Mouse (Mus musculus) urinary bladder, postnatal 36 days (tissue): ENCODE measurements around the gene Mgat2.

Source experiments
- DNase-seq, 2 experiments: peaks; one replicate each; pipeline ENCODE4 v3.0.0; 2022; ENCODE audit warnings: low spot score in 2 of 2, mixed read lengths in 1 of 2

Gene Mgat2

GRCm38 (mm10) chr12:69179371-69179770 lies 4.6 kb upstream of the Mgat2 start:
- no peak for DNase-seq

DNA sequence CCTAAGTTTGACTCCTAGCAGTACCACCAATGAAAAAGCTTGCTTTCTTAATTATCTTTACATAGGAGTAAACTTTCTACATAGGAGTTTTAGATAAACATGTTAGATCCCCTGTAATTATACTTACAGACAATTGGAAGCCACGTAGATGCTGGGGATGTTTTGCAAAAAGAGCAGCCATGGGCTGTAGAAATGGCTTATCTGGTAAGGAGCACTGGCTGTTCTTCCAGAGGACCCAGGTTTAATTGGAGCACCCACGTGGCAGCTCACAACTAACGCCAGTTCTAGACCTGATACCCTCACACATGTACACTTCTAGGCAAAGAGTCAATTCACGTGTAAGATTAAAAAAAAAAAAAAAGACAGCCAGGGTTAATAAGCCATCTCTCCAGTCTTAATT lies 2.2 kb upstream of the Mgat2 start:
- DNase-seq: no peak

DNA sequence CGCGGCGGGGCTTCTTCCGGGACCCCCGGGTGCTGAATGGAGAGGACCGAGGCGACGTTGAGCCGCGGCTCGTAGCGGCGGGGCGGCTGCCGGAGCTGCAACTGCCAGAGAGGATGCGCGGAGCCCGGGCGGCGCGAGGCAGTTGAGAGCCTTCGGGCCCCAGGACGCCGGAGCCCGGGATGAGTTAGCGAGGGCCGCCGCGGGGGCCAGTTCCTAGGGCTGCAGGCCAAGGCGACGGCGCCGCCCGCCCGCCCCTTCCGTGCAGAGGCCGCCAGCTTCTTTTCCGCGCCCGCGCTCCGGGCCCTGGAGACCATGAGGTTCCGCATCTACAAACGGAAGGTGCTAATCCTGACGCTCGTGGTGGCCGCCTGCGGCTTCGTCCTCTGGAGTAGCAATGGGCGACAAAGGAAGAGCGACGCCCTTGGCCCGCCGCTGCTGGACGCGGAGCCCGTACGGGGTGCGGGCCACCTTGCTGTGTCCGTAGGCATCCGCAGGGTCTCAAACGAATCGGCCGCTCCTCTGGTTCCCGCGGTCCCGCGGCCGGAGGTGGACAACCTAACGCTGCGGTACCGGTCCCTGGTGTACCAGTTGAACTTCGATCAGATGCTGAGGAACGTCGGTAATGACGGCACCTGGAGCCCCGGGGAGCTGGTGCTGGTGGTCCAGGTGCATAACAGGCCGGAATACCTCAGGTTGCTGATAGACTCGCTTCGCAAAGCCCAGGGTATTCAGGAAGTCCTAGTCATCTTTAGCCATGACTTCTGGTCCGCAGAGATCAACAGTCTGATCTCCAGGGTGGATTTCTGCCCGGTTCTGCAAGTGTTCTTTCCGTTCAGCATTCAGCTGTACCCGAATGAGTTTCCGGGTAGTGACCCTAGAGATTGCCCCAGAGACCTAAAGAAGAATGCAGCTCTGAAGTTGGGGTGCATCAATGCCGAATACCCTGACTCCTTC lies 662 bp downstream of the Mgat2 start:
- peak; percentile 32 to 63 for DNase-seq

- no peak for DNase-seq
Observed at GRCm38 (mm10) chr12:69185371-69185770, 1.4 kb downstream of the Mgat2 start.

- DNase-seq: no peak
Observed at GRCm38 (mm10) chr12:69186811-69187471, 3.0 kb downstream of the Mgat2 start.

DNA sequence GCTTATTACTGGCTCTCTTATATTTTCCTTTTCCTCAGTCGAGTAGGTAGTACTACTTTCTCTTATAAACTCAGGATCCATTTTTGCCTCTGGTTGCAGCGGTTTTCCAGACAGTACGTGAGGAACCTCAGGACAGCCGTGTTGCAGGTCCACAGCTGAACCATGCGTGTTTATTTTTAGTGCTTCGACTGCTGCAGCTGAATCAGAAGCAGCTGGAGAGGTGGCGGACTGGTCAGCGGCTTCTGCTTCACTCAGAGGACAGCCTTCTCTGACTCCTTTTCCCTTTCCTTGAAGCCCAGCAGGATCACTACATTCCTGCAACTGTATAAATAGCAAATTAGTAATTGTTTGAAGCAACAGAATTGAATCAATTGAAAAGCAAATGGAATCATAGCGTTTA lies 6.1 kb downstream of the Mgat2 start:
- DNase-seq: no peak

DNA sequence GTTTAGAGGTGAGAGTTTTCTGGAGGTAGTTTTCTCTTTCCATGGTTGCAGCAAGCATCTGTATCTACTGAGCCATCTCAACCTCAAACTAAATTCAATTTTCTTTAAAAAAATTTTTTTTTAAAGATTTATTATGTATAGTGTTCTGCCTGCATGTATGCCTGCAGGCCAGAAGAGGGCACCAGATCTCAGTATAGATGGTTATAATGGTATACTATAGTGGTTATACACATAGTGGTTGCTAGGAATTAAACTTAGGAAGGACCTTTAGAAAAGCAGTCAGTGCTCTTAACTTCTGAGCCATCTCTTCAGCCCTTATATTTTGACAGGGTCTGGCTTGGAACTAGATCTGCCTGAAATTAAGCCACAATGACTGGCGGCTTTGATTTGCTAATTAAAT lies 6.6 kb downstream of the Mgat2 start:
- DNase-seq: no peak

DNA sequence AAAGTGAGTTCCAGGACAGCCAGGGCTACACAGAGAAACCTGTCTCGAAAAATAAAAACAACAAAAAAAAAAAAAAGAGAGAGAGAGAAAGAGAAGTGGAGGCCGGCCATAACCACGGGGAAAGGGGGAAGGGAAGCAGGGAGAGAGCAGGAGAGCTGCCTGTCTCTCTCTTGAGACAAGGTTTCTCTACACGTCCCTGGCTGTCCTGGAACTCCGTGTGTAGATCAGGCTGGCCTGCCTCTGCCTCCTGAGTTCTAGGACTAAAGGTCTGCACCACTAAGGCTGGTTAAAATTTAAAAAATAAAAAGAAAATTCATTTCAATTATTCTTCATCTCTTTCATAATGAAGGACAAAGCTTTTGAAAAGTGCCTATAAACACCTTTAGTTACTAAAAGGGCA lies 7.4 kb downstream of the Mgat2 start:
- DNase-seq: no peak

- no peak for DNase-seq
Observed at GRCm38 (mm10) chr12:69192637-69193036, 8.7 kb downstream of the Mgat2 start.

GRCm38 (mm10) chr12:69196444-69197377 lies 12.8 kb downstream of the Mgat2 start, which contains the start of gene Gm49383:
TSS of gene Gm49383 (minus strand) at chr12:69197104.
- DNase-seq: peak; percentile 55 to 62

DNA sequence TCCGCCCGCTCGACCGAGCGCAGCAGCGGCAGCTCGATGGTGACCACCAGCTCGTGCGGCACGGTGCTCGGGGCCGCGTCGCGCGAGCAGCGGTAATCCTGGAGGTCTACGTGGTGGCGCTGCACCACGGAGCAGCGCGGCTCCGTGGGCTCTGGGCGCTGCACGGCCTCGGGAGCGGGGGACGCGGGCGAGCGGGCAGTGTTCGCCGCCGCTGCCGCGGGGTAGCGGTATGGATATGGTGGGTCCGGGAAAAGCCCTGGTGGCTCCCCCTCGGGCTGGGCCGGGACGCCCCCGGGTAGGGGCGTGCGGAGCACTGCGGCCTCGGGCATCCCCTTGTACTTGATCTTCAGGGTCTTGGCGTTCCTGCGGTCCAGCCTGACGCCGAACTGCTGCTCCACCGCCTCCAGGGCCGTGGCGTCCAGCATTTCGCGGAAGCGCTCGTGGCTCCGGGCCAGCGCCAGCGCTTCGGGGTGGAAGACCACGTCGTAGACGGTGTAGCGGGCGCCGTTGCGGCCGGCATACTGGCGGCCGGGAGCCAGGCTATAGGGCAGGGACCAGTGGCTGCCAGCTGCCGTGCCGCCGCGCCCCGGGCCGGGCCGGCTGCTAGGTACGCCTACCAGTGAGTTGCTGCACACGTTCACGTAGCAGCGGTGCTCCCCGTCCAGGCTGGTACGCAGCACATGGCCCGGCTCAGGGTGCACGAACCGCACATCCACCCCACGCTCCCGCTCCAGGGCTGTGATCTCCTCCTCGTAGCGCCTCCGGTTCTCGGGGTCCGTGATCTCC lies 13.6 kb downstream of the Mgat2 start:
- DNase-seq: peak; percentile 42 to 44

DNA sequence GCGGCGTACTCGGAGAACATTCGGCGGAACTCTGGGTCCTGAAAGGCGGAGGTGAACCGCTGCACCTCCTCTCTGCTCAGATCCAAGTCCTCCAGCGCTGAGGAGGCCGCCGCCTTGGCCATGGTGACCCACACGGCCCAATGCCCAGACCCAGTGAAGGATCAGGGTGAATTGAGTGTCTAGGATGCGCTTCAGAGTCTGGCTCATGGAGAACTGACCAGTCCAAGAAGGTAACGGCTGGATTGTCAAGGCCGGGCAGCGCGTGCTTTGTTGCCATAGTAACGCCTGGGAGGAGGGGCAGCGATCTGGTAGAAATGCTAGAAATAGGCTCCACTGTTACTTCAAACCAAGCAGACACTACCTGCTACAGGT lies 14.2 kb downstream of the Mgat2 start, which contains the start of gene Dnaaf2:
Gene Dnaaf2, minus strand, starts transcription at position 266 of the 372 bp plus-strand sequence.
- peak; percentile 43 to 63 for DNase-seq

GRCm38 (mm10) chr12:69198985-69199384 lies 15.0 kb downstream of the Mgat2 start:
- no peak for DNase-seq

- no peak for DNase-seq
Observed at GRCm38 (mm10) chr12:69204052-69204833, 20.3 kb downstream of the Mgat2 start, which contains the start of gene Gm49384. TSS of gene Gm49384 (minus strand) at chr12:69204267.

DNA sequence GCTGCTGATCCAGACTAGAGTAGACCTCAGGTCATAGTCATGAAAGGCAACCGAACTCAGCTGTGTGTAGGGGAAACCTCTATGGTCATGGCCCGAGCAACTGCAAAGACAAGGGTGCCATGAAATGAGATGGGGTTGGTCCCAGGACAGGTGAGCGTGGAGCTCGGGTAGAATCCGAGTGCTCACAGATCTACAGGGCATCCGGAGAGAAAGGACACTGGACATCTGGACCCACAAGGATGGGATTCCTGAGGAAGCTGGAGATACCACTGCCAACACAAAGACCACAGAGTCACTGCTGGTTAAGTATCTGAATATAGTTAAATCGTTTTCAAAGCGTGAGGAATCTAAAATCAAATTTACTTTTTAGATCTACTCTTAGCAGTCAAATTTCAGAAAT lies 23.4 kb downstream of the Mgat2 start:
- no peak for DNase-seq

DNA sequence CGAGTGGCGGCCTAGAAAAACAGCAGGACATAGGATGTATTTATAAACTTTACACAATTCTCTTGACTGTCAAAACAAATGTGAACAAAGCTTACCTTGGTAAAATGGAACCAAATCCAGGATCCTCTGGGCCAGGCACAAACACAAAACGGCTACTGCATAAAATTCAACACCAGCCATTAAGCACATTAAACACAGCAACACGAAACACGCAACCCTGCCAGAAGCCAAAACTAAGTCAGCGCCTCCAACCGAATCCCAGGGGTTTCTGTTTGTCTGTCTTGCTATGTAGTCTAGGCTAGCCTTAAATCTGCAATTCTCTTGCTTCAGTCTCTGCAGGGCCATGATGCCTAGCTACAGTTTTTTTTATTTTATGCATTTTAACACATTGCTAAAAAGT lies 24.0 kb downstream of the Mgat2 start:
- DNase-seq: no peak

GRCm38 (mm10) chr12:69208520-69208919 lies 24.6 kb downstream of the Mgat2 start:
- no peak for DNase-seq

DNA sequence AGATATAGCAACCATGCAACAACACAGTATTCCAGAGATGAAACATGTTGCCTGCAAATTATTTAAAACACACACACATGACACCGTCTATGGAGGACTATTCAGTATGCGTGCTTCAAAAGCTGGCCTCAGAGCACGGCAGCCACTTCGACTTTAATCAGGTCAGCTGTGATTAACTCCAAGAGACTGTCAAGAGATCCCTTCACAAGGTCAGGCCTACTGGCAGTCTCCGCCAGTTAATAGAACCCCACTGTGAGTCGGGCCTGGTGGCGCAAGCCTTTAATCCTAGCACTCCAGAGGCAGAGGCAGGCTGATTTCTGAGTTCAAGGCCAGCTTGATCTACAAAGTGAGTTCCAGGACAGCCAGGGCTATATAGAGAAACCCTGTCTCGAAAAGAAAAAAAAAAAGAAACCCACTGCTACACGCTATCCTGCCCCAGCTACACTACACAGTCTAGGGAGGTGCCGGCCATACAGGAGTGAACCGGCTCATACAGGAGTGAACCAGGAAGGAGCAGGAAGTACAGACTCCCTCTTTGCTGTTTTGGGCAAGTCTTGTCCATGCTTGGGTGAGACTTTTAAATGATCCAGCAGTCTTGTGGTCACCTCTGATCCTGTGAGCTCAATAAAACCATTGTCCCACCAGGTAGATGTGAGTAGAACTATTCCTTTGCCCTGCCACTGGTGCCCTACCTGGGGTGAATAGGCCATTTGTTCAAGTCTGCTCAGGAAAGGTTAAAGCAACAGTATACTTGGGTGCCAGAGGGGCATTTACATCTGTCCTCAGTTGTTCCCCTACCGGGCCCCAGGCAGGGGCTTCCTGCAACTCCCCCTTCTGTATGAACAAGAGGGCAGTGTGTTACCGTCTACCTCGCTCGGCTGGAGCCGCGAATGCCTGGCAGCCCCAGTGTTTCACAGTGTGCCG lies 26.4 kb downstream of the Mgat2 start:
- DNase-seq: no peak

DNA sequence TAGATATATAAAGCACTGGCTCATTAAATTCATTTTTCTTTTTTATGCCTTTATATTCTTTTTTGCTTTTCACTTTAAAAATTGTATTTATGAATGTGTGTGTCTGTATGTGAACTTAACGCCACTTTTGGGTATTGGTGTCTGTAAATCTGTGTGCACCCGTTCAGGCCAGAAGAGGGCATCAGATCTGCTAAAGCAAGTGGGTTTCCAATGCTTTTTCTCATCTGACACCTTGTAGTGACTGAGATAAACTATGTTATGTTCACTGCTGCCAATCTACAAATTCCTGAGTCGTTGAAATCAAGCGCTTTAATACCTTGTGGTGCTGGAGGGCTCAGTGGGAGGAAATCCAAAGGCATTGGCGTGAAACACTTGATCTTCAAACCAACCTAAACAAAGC lies 27.1 kb downstream of the Mgat2 start:
- no peak for DNase-seq
